Mouse (Mus musculus) retina, embryonic 14.5 days (tissue): ENCODE data around the gene Vdac1.

Experiments
- DNase-seq: peaks from one replicate; pipeline ENCODE4 v3.0.0-alpha.2; 2015; ENCODE audit warnings: low spot score

The Vdac1 gene

DNA sequence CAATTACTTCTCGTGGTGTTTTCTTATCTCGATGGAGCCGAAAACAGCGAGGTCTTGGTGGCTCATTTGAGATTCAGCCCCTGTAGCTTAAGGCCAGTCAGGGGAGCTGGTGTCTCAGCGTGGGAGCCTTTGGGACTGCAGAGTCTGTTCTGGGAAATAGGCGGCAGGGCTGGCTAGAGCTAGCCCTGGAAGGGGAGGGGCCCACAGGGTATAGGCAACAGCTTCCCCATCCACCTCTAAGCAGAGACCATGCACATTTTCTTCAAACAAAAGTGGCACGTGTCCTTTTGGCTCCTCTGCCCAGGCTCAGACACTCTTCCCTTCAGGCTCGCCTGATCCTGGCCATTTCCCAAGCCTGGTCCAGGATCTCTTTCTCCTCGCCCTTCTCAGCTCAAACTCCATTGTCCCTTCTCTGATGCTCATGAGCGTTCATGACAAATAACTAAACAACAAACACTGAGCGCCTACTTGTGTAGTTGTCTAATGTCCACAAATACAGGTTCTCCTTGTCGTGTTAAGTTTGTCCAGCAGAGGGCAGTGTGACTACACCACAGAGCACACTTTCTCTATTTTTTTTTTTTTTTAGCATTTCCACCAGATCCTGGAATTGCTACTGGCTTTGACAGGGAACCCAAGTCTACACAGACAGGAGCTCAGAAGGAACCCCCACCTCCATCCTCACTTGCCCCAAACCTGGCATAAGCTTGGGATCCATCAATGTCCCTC is 60.6 kb downstream of the Vdac1 start:
- DNase-seq = peak; percentile 91

DNA sequence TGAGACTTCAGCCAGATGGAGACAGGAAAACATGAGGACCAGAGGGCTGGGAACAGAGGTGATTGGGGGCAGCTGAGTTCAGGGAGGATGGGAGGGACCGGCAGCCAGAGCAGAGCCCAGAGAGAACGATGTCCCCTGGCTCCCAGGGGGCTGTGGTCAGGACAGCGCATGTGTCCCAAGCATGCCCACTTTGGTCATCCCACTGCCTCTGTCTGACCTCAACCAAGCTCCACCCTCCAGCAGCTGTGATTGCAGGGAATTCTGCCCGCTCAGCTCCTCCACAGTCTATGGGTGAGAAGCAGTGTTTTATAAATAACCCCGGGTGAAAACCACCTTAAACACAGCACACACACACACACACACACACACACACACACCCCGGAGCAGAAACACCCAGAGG is 68.8 kb downstream of the Vdac1 start:
- DNase-seq = no peak

DNA sequence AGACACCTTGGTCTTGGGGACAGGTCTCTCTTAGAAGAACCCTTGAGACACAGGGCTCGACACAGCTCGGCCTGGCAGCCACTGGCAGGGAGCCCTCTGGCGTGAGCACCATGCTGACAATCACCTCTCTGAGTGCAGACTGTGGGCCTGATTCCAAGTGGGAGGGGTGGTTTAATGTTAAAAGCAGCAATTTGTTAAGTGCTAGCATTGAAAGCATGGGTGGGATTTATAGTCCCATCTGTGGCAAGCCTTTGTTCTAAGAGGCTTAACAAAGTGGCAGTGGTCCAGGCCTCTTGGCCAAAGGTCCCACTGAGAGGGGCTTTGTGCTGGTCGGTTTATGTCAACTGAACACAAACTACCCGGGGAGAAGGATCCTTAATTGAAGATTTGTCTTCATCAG is 70.9 kb downstream of the Vdac1 start:
- no peak for DNase-seq

DNA sequence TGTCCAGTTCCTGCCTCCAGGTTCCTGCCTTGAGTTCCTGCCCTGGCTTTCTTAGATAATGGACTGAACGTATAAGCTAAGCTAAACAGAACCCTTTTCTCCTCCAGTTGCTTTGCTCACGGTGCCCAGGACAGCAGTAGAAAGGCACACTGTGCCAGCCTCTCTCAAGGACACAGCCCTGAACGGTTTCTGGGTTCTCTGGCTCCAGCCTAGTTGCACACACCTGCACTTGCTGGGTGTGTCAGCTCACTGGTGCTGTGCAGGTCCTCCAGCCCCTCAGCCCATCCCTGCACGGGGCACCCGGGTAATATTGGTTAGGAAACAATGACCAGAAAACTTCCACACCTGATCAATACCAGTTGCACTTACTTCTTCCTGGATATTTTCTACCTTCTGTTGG is 71.5 kb downstream of the Vdac1 start:
- no peak for DNase-seq

DNA sequence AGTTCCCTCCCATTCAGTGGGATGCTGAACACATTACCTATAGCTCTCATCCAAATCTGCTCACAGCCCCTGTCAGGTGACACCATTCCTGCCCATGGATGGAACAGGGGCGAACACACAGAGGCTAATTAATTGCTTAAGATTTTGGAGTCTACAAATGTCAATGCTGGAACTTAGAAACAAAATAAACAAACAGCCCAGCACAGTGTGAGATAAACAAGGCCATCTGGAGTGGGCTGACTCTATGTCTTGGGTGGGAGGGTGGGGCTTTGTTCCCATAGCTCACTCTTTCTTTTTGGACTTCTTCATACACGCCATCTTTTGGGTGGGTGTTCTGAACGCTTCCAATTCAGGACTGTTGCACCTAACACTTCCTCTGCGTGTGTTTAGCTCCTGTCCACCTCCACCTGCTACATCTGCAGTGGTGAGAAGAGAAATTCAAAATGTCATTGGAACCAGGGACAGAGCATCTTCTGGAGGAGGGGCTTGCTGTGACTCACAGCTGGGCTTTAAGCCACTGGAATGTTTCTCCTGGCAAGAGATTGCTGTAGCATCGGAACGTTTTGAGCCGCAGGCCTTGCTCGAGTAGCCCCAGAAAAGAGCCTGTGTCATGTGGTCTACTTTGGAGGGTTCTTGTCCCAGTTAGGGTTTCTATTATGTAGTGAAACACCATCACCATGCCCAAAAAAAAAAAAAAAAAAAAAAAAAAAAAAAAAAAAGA is 72.6 kb downstream of the Vdac1 start:
- no peak for DNase-seq

DNA sequence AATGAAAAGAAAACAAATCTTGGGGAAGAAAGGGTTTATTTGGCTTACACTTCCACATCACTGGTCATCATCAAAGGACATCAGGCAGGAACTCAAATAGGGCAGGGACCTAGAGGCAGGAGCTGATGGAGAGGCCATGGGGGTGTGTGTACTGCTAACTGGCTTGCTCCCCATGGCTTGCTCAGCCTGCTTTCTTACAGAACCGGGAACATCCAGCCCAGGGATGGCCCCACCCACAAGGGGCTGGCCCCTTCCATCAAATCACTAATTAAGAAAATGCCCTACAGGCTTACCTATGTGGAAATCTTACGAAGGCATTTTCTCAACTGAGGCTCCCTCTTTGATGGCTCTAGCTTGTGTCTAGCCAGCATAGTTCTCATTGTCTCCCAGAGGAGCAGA is 73.1 kb downstream of the Vdac1 start:
- no peak for DNase-seq

DNA sequence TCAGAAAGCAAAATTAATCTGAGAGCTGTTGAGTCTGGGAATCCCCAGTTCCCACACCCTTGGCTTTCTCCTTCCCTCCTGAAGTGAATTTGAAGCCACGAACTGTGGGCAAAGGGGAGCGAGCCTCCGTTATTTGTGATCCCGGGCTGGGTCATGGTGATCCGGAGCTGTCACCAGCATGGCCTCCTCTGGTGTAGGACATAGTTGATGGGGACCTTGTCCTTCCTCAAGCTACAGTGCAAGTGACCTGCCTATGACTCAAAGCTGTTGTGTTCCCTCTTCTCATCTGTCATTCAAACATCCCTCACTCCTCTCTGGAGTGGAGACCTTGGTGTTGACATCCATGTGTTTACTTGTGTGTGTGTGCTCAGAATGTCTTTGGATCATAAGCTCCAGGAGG is 74.8 kb downstream of the Vdac1 start:
- DNase-seq = no peak

DNA sequence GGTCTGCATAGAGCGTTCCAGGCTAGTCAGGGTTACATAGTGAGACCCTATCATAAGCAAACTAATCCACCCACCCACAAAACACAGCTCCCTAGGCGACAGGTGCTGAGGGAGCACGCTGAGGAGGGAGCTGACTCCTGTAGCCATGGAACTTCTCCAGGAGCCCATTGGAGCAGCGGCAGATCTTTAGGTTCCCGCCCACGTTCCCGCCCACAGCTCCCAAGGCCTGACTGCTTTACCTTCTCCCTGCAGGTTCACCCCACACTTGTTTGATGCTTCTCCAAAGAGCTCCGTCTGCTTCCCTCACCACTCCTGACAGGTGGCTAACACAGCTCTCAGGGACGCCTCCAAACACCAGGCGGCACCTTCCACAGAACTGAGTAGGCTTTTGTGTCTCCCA is 76.5 kb downstream of the Vdac1 start:
- no peak for DNase-seq
